Mouse (Mus musculus) kidney, postnatal 14 days (tissue): ENCODE measurements around the gene Itm2b.

ENCODE experiments used
- DNase-seq: peaks from one replicate; pipeline ENCODE4 v3.0.0; 2022; ENCODE audit warnings: mixed read lengths

Itm2b gene

DNA sequence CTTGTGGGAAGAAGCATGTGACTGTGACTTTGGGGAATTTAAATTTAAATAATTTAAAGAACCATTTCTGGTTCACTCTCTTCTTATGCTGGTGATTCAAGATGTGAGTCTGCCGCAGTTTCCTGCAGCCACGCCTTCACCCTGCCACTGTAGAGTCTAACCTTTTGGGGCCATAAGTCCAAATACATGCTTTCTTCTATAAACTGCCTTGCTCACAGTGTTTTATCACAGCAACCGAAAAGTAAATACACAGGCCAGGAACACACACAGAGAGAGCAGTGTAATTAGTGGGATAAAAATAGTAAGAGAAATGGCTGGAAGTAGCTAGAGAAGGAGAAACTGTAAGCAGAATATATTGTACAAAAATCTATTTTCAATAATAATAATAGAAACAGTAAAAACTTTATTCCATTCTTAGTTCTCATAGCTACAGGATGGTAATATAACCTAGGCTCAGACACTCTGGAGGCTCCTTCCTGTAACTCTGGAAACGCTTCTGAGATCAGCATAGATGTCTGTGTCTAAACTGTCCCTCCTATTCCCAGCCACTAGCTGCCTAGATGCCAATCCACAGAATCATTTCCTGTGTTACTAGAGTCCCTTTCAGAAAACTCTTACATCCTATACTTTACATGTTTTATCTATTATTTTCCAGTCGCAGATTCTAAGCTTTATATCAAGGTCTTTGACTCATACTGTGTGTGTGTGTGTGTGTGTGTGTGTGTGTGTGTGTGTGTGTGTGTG lies 9.3 kb upstream of the Itm2b start:
- no peak for DNase-seq

DNA sequence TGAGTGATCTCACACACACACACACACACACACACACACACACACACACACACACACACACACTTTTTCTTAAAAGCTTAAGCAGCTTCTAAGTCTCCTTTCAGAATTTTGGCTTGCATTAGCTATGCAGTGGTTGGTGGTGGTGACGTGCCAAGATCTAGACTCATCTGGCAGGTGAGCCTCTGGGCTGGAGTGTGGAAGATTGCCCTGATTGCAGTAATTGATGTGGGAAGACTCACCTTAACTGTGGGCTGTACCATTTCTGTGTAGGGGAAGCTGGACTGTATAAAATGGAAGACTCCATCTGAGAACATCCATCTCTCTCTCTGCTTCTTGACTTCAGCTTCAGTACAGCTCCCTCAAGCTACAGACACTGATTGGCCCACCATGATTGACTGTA lies 6.4 kb upstream of the Itm2b start:
- no peak for DNase-seq

DNA sequence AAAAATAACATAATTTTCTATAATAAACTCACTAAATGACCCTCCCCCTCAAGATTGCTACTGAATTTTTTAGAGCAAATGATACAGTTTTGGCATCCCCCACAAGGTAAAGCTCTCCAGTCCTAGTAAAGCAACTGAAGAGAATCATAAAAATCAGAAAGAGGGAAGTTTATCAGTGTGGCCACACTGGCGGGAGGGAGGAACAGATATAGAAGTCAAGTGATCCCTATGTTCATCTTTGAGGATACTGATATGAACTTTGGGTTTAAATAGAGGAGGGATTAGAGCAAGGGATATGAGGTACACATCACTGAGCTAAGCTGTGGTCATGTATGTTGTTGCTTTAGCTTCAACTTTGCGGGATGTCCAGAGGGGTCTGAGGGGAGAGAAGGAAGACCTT lies 5.1 kb upstream of the Itm2b start:
- DNase-seq = no peak

DNA sequence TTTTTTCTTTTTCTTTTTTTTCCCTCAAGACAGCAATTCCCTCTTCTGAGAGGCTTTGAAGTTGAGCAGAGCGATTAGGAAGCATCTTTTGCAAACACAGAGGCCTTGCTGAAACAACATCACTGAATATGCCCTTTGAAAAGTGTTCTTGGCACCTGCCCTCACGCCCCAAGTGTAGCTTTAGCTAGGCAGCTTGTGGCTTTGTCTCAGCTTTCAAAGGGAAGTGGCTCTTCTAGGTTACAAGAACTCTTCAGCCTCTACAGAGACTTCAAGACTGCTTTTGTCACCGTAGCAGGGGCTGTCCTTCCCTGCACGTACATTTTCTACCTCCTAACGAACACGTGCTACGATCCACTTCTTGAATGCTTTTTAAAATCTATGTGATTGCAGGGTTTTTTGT lies 4.0 kb upstream of the Itm2b start:
- peak; percentile 24 for DNase-seq

DNA sequence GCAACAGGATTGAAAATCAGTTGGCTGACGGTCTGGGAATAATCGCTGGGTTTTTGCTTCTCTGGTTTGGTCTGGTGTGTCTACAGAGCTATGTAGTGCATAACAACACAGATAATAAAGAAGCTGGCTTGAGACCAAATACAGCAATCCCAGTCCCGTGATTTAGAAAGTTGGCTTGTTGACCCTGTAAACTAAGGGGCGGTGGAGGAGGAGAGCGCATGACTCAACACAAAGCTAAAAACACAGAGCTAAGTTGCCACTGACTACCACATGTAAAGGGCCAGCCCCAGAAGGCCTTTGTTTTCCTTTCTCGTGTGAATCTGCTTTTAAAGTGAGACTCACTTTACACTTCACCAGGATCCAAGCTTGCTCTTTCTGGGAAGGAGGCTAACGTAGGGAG lies 3.5 kb upstream of the Itm2b start:
- DNase-seq = peak; percentile 82

DNA sequence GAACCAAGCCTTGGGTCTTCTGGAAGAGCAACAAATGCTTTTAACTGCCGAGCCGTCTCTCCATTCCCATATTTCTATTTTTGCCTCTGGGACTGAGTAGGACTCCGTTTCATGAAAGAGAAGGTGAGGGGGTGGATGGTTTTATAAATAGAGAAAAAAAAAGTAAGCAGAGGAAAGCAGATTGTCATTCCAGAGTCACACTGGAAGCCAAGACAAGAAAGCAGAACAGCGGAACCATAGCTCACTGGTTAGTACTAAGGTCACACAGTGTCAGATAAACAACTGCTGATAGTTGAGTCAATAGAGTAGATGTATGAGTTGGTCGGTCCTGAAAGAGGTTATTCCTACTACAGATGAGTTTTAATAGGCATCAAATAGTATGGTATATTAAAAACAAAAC lies 1.4 kb upstream of the Itm2b start:
- DNase-seq = no peak

DNA sequence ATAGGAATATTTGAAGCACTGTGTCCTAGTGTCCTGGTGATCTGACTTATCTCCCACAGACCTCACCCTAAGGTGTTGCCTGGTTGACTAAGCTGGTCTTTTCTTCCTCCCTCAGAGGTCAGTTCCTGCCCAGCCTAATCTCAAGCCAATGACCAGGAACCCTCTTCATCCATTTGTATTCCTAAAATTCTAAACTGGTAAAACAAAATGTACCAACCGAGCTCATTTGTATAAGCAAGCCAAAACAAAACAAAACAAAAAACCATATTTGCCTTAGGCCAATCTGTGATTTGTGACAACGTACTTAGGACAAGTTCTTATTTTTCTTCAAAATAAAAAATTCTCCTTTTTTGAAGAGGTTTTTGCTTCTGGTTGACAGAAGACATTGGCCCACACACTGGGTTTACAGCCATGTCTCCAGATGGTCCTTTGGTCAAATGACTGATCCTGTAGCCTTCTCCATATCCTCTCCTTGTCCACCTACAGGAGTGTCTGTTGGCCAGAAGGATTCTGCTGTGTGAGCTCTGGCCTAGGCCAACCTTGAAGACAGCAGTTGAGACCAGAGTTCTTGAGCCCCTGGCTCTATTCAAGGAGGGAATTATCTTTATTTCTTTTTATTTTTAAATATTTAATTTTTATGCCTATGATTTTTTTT lies 758 bp upstream of the Itm2b start:
- no peak for DNase-seq

DNA sequence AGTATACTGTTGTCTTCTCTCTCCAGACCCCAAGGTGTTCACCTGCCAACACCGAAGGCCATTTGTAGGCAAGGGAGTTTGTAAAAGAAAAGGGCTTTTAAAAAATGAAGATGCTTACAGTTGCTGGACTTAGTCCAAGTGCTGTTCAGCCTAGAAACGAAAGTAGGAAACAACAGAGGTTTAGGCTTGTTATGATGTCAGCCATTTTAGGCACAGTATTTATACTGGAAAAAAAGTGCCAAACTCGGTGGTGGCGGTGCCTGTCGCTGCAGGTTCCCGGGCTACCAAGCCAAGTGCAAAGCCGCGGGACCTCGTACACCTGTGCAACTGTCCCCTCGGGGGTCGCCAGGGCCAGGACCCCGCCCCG lies 560 bp downstream of the Itm2b start:
- no peak for DNase-seq

DNA sequence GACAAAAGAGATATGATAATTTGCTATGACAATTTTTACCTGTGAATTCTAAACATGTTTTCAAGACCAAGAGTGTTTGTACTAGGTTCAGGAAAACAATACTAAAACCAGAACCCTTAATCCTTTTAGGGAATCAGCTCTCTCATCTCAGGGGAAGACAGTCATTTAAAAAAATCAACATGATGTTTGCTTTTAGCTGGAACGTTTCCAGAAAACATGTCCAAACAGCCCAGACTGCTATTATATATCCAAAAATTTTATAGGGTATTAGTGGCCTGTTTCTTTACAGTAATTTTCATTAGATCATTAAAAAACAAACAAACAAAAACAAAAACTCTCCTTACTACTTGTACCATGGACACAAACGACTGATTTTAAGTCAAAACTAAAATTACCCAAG lies 1.3 kb downstream of the Itm2b start:
- no peak for DNase-seq

DNA sequence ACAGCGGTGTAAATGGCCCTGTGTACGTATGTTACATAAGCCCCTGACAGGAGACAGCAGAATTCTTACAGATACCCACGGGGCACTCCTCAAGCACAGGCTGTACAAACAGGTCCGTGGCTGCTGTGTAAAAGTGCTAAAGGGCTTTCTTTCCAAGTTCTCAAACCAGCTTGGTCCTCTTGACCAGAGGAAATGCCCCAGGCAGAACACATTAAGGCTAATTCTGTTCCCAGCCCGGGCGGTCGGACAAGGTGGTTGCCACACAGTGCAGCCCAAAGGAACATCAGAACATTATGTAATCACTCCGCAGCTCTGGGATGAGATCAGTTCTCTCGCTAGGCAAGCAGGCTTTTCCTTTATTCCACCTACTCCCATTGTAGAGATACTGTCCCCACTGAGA lies 2.4 kb downstream of the Itm2b start:
- peak; percentile 67 for DNase-seq

DNA sequence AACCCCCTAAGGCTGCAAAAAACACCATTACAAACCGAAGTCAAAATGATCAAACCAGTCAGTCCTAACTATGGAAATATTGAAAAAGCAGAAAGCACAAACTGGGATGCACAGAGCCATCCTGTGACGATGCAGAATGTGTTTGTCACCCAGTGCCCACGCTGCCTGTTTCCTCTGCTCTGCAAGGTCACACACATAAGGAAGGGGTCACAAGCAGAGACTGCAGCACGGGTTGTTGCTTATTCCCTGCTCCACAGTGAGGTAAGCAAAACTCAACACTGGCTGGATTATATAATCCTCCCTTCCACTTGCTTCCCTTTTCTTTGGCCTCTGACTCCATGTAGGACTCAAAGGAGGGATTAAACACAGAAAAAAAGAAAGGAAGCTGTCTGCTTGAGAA lies 3.5 kb downstream of the Itm2b start:
- peak; percentile 19 for DNase-seq

DNA sequence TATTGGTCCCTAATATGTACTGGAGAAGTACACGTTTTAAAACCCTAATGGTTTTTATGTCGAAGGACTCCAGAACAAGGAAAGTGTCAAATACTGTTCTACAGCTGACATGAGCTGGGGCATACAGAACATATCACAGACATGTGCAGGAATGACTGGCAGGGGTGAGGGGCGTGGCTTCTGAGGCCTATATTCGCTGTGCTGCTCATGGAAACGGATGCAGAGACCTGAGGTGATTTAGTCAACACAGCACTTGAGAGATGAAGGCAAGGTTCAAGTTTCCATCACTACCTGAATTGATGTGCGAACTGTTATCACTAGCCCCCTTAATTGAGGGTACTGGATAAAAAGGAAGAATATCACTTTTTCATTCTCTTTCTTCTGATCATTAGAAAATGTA lies 7.3 kb downstream of the Itm2b start:
- no peak for DNase-seq

DNA sequence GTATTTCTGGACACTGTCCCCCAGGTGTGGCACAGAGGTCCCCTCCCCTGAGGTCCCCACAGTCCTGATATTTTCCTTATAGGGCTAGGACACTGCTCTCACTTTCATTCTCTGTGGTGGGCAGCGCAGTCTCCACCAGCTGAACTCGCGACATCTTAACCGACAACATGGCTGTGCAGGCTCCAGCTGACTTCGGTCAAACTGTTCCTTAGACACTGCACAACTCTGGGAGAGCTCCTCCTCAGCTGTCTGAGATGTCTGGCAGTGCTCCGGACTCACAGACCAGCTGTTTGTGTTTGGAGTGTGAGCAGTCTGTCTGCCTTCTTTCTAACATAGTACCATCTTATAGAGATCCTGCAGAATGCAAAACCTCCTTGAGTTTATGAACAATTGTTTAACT lies 8.2 kb downstream of the Itm2b start:
- peak; percentile 58 for DNase-seq

DNA sequence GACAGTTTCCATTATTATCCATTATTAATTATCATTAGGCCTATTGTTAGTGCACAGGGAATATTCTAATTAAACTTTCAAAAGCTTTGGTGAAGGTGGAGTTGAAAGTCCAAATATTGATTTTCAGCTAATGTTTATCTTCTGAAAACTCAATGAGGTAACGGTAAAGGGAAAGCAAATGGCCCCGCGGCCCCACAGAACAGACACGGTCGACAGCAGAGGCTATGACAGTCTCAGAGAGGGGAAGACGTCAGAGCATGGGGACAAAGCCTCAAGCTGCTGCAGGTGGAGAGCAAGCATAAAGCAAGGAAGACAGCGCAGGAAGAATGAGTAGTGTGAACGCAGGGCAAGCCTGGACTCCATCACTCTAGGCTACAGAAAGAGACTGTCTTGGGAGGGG lies 9.2 kb downstream of the Itm2b start:
- DNase-seq = no peak

DNA sequence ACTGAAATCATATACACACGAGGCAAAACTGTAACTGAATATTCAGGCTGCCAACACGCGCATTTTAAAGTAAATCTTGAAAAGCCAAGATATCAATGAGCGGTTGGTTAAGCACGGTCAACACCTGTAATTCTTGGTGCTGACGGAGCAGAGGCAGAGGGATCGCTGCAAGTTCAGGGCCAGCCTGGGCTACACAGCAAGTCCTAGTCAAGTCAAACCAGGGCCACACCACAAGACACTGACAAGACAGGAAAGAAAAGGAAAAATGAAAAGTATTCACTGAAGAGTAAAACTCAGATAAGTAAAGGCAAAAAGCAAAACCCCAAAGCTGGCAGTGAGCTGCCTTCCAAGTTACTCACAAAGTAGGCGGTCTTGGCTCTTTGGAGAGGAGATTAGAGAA lies 9.6 kb downstream of the Itm2b start:
- no peak for DNase-seq

DNA sequence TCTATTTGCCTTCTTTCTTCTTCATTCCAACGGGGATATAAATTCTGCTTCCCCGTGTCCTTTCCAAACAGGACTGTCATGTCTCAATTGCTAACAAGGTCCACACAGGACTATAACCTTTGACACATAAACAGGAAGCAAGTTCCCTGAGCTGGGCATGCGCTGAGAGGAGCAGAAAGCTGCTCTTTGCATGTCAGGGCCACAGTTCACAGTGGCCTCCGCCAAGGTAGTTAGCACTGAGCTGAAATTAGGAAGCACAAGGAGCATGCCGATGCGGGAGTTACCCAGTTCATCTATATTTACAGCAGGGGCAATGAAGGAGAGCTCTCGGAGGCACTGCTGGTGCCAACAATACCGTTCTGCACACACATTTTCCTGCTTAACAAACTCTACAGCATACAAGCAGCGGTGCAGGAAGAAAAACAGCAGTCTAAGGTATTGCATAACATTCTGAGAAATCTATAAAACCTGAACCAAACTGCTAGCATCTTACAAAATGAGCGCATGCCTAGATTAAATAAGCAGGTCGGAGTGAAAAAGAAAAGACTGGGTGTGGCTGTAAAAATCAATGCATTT lies 10.7 kb downstream of the Itm2b start:
- peak; percentile 87 for DNase-seq

DNA sequence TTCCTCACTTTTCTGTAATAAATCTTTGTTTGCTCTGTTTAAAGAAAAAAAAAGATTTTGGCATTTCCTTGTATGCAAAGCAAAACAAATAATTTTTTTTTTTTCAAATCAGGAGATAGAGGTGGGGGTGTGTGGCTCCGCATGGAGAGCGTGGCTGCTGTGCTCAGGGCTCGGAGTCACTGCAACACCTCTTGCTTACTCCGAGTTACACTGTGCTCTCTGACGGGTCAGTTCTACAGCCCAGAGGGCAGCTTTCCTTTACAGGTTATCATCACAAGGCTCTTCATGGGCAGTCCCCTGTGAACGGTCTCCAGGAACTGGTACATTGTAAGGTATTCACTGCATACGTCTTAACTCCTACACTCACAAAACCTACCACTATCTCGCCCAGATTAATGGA lies 11.5 kb downstream of the Itm2b start:
- DNase-seq = peak; percentile 22

DNA sequence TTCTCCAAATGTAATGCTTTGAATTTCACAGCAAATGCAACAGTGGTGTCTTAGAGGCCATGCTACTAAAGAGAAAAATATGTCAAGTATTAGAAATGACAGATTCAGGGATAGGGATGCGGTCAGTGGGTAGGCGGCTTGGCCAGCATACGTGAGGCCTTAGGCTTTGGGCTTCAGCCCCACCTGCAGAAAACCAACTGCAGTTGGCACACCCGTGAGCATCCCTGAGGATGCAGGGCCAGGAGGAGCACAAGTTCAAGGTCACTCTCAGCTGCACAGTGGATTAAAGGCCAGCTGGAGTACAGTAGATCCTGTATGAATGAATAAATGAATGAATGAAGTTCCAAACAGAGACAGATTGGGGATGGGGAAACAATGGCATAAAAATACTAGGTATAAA lies 12.1 kb downstream of the Itm2b start:
- DNase-seq = no peak

DNA sequence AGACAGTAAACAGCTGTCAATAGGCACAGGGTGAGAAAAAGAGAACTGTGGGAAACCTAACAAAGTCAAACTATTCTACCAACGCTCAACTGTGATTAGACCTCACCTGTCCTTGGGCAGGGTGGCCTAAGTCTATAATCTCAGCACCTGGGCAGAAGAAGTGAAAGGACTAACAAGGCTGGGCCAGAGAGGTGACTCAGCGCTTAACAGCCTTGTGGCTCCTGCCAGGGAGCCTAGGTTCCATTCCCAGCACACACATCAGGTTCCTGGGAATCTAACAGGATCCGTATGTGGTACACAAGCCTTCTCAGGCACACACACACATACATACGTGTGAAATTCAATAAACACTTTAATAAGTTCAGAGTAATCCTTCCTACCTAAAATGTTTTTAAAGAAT lies 13.5 kb downstream of the Itm2b start:
- DNase-seq = no peak

DNA sequence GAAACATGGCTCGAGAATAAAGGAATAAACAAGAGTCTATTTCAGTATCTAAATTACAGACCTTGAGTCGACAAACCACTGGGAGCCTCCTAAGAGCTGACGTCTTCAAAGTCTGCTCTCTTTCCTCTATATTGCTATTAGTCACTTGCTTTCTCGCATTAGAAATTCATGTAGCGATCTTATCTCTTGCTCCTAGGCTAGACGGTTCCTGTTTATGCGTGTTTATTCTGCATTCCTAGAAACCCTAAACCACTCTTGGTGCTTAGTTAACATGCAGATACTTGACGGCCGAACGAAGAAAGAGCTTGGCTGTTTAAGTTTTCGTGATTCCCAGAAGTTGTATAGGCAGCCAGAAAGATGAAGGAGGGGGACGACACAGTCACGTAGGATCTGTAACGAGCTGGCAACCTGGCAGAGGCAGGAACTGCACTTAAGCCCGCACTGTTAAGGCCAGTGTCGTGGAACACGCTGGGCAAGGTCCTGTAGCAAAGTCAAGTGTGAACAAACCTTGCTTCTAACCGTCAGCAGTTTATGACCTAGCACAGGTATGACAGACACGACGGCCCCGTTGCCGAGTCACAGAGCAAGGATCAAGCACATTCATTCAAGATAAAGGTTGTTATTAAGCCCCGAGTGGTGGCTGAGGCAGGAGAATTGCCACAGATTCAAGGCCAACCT lies 14.3 kb downstream of the Itm2b start:
- peak; percentile 41 for DNase-seq

DNA sequence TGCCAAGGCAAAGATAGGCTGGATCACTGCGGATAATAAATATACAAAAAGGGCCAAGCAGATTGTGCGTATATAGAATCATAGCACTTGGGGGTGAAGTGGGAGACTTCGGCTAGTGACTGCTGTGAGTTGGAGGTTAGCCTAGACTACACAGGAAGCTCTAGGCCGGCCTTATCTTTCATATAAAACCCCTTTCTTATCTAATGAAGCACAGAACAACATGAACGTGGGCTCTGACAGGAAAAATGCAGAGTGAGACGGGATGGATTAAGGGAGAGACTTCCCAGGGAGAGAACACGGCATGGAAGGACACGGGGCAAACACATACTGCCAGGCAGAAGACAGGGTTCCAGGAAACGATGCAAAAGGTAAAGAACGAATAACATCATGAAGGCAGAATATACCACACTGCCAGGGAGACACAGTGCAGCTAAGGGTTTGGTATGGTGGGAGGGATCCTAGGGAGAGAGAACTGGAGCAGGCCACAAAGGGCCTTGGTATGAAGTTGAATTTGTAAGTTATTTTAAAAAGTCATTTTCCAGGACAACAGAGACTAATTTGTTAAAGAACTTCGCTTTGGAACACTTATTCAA lies 14.9 kb downstream of the Itm2b start:
- DNase-seq = no peak

DNA sequence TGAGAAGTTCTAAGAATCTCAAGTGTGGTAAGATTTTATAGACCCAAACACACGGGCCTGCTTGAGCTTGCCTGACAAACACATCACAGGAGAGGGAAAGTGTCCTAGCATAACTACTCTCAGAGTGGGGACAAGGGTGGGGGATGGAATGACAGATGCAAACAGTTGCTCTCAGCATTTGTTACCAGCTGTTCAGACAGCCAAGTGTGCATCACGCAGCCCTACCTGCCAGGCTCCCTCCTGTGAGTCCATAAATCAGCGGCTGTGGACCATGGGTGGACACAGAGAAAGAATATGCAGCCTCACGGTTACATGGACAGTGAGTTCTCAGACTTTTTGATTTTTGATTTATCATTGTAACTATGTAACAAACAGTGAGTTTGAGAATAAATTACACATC lies 15.5 kb downstream of the Itm2b start:
- DNase-seq = no peak

DNA sequence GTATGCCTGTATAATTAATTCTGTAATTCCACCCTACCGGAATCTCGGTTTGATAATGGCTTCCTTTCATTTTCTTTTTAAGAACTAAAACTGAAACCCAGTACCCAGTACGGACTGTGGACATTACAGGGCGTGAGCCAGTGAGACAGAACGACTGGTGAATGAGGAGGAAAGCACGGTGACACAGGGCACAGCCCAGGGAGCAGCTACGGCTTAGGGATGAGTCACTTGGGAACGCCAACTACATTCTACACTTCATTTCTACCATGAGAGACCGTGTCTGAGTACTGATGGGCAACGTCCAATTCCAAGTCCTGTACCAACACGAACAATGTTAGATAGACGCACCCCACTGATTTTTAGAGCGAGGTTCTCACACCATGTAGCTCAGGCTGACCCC lies 16.1 kb downstream of the Itm2b start:
- DNase-seq = no peak

DNA sequence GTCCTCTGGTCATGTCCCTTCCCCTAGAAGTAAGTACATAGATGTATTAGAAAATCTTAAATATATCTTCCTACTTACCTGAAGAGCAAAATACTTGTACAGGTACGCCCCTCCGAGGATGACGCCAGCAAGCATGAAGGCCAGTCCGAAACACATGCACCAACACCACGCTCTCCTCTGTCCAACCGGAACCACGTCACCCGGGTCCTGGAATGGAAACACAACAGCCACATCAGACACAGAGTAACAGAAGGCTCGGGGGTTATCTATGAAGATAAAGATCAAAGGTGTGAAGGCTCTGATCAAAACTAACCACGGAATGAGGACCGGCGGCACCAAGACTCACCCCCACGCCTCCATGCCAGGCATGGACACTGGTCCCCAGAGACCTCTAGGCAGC lies 16.9 kb downstream of the Itm2b start:
- no peak for DNase-seq
